25 mouse cellular contexts compared by ENCODE assay signal in the genomic region with DNA sequence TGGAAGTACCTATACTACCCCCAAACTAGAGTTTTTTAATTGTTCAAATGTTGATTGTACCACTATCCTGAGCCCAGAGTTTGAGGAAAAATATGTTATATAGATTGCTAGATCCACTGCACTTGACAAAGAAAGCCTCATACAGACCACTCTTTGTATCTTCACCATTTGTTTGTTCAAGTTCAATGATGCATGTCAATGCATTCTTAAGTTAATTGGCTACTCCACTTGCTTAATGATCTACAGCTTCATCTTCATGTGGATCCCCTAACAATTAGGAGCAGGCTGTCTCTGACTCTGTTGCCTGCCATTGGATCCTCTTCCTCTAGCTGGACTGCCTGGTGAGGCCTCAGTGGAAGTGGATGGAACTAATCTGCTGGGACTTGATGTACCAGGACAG. TPM values are rescaled to one million over a fixed set of nuclear protein-coding genes. Genes with fewer than 3 reads are reported as not detected.
"Had no signal": no experiment of that assay in that cellular context is flagged by ENCODE, and none has a peak within 500 bp of the region (broad histone marks: within the 10 kb centered on the region; RNA-seq: fewer than 3 reads in every experiment).

No protein-coding gene starts in this region.

- H3K27me3 ChIP-seq: liver, embryonic 15.5 days; lung, embryonic 15.5 days; megakaryocyte, embryonic 14.5 days; midbrain, embryonic 13.5 days; midbrain, embryonic 15.5 days; neural tube, embryonic 12.5 days; stomach, embryonic 15.5 days had no signal

- ATAC-seq: liver, postnatal 0 days; lung, postnatal 0 days; midbrain, embryonic 13.5 days; midbrain, embryonic 15.5 days had no signal

- H3K4me3 ChIP-seq: liver, embryonic 15.5 days; lung, embryonic 15.5 days; megakaryocyte, embryonic 14.5 days; midbrain, embryonic 13.5 days; midbrain, embryonic 15.5 days; neural tube, embryonic 12.5 days; stomach, embryonic 15.5 days had no signal

- H3K9ac ChIP-seq: liver, embryonic 15.5 days; liver, postnatal 0 days; lung, embryonic 15.5 days; midbrain, embryonic 13.5 days; midbrain, embryonic 15.5 days; neural tube, embryonic 12.5 days; stomach, embryonic 15.5 days had no signal

- H3K4me2 ChIP-seq: liver, embryonic 15.5 days; lung, embryonic 15.5 days; midbrain, embryonic 11.5 days; midbrain, embryonic 13.5 days; midbrain, embryonic 15.5 days; neural tube, embryonic 12.5 days; stomach, embryonic 15.5 days had no signal

- H3K27ac ChIP-seq: liver, embryonic 15.5 days; lung, embryonic 15.5 days; macrophage; midbrain, embryonic 13.5 days; midbrain, embryonic 15.5 days; neural tube, embryonic 12.5 days; stomach, embryonic 15.5 days had no signal

- H3K4me1 ChIP-seq: liver, embryonic 15.5 days; megakaryocyte, embryonic 14.5 days; midbrain, embryonic 15.5 days; neural tube, embryonic 12.5 days had no signal

- H3K9me3 ChIP-seq: liver, embryonic 15.5 days; lung, embryonic 15.5 days; megakaryocyte, embryonic 14.5 days; midbrain, embryonic 13.5 days; midbrain, embryonic 15.5 days; neural tube, embryonic 12.5 days; stomach, embryonic 15.5 days had no signal

- DNase-seq: liver, postnatal 0 days; lung, adult 2 months; lung, postnatal 14 days; lung, postnatal 36 days; right cerebral cortex, postnatal 14 days; thymus, adult 18-20 months; thymus, postnatal 14 days; thymus, postnatal 36 days had no signal

- H3K36me3 ChIP-seq: liver, embryonic 15.5 days; lung, embryonic 15.5 days; midbrain, embryonic 13.5 days; midbrain, embryonic 15.5 days; neural tube, embryonic 12.5 days; stomach, embryonic 15.5 days had no signal

RNA-seq across cellular contexts. Expression of a gene that starts 24.1 kb away (rescaled TPM):
- total RNA-seq: megakaryocyte progenitor cell, adult 5-6 weeks; midbrain, postnatal 0 days; monocyte, adult 5-6 weeks; neutrophil, adult 5-6 weeks had no signal
- polyA plus RNA-seq: liver, embryonic 15.5 days; liver, postnatal 0 days; lung, embryonic 15.5 days; lung, postnatal 0 days; macrophage; midbrain, embryonic 11.5 days; midbrain, embryonic 13.5 days; midbrain, embryonic 15.5 days; midbrain, postnatal 0 days; neural tube, embryonic 12.5 days; neural tube, embryonic 14.5 days; spleen, adult 2 months; stomach, embryonic 15.5 days; thymus, postnatal 0 days had no signal
